ENCODE assay signal across 9 mouse cellular contexts in the genomic region with DNA sequence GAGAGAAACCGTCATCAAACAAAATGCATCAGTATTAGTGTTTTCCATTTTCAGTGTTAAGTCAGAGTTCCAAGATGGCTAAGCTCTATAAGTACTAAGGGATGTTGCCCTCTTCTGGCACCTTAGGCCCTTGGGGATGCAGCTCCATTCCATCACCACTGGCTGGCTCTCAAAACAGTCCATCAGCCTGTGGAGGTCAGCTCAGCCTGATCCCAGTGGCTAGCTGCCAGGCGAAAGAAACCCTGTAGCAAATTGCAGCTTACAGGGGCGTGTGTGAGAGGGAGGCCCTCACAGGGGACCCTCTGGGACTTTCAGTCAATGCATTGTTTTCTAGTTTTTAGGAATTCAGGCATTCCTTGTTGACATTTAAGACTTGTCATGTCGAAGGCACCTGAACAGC. TPM values are rescaled to one million over a fixed set of nuclear protein-coding genes. Genes with fewer than 3 reads are reported as not detected.
DNase-seq lines count a peak whose midpoint lies in the region; ATAC-seq and TF ChIP-seq lines count a peak whose summit lies in the region.
"Had no signal": no experiment of that assay in that cellular context is flagged by ENCODE, and none has a peak within 500 bp of the region (broad histone marks: within the 10 kb centered on the region; RNA-seq: fewer than 3 reads in every experiment).

No protein-coding gene starts in this region.

- peaks cover 5% of the 10 kb centered on the region; the same call in 1 of the 2 replicates for H3K4me1 ChIP-seq in heart, adult 2 months (ENCODE audit: control insufficient read depth, insufficient read depth, low read length)
- peaks cover 9% of the 10 kb centered on the region; the same call in 1 of the 2 replicates for H3K4me1 ChIP-seq in heart, embryonic 12.5 days (replicated peaks)

- no peak for ATAC-seq in heart, embryonic 12.5 days (ENCODE audit: insufficient number of reproducible peaks, low FRiP score)

- WGBS in heart, adult 2 months, result 63% methylated on average over 4 of the region's 4 CpGs
- WGBS in heart, embryonic 12.5 days, result 57% methylated on average over 4 of the region's 4 CpGs

- H3K4me2 ChIP-seq in heart, embryonic 12.5 days, result no peak overlapping the region
- H3K4me2 ChIP-seq: hindbrain, embryonic 15.5 days had no signal

- H3K27ac ChIP-seq in heart, adult 2 months, result no peak overlapping the region
- no peak overlapping the region for H3K27ac ChIP-seq in heart, embryonic 12.5 days (ENCODE audit: poor library complexity, severe bottlenecking)
- H3K27ac ChIP-seq: hindbrain, embryonic 15.5 days had no signal

- TF ChIP-seq CTCF in heart, adult 2 months (IDR thresholded peaks at IDR 0.05), result 0 out of 2 replicates have a peak, but pooled peaks have one; percentile 13

- intact Hi-C loops in heart, adult 2 months (cut with DNase I), result no loop called here
- intact Hi-C loops in gastrocnemius, postnatal 36 days (cut with DNase I), result no loop called here

- H3K36me3 ChIP-seq in heart, adult 2 months (ENCODE audit: control insufficient read depth, insufficient read depth, low read length), result no peaks in the 10 kb centered on the region
- H3K36me3 ChIP-seq in heart, embryonic 12.5 days, result no peaks in the 10 kb centered on the region
- H3K36me3 ChIP-seq: hindbrain, embryonic 15.5 days had no signal

- peak; percentile 47 to 53 for DNase-seq in heart, adult 2 months
- DNase-seq in adipocyte (ENCODE audit: low spot score), result peak; percentile 40
- DNase-seq in gastrocnemius, postnatal 36 days, result peak; percentile 21 to 23
- DNase-seq in kidney, postnatal 14 days, result peak; percentile 37
- DNase-seq in MN1 (ENCODE audit: low spot score), result no peak
- no peak for DNase-seq in thymus, postnatal 25 days
- no peak for DNase-seq in urinary bladder, adult 18-20 months (ENCODE audit: low spot score in 2 of 2)

- H3K27me3 ChIP-seq in heart, adult 2 months (ENCODE audit: control insufficient read depth, insufficient read depth, low read length), result no peaks in the 10 kb centered on the region
- H3K27me3 ChIP-seq in heart, embryonic 12.5 days (replicated peaks), result no peaks in the 10 kb centered on the region
- H3K27me3 ChIP-seq: hindbrain, embryonic 15.5 days had no signal

- H3K9ac ChIP-seq in heart, adult 2 months (ENCODE audit: low read depth, low read length), result no peak overlapping the region
- no peak overlapping the region for H3K9ac ChIP-seq in heart, embryonic 12.5 days
- H3K9ac ChIP-seq: hindbrain, embryonic 15.5 days had no signal

- TF ChIP-seq POLR2A in heart, adult 2 months (IDR thresholded peaks at IDR 0.05; ENCODE audit: insufficient read depth, low read depth, low read length), result no peak

- H3K9me3 ChIP-seq in heart, embryonic 12.5 days (replicated peaks), result no peaks in the 10 kb centered on the region
- H3K9me3 ChIP-seq: hindbrain, embryonic 15.5 days had no signal

- H3K79me2 ChIP-seq in heart, adult 2 months (replicated peaks; ENCODE audit: control insufficient read depth, insufficient read depth, low read length), result no peaks in the 10 kb centered on the region

- H3K4me3 ChIP-seq in heart, adult 2 months, result no peak overlapping the region
- H3K4me3 ChIP-seq in heart, embryonic 12.5 days, result no peak overlapping the region
- H3K4me3 ChIP-seq: hindbrain, embryonic 15.5 days had no signal

- TF ChIP-seq EP300 in heart, adult 2 months (IDR thresholded peaks at IDR 0.05; ENCODE audit: insufficient read depth, low read depth, low read length), result no peak

RNA-seq across cellular contexts. Expression of a gene that starts 40.8 kb away (rescaled TPM):
- total RNA-seq in heart, adult 2 months (2021), result 10 to 100 TPM; 11.6 to 12.2 TPM
- polyA plus RNA-seq in heart, adult 2 months (2012; rRNA removed), result 6.7 and 8.8 TPM in 2 replicates
- 16.2 and 18.4 TPM in 2 replicates for polyA plus RNA-seq in heart, embryonic 12.5 days (2016; fragmentation: Nextera tagmentation; extraction: Ambion mirVana)
- total RNA-seq in gastrocnemius, postnatal 36 days (2021), result 1 to 10 TPM; 4.5 to 4.6 TPM

Comparison
In these comparisons a context has a peak if more than half of its experiments do, and no peak if none do; other contexts are left out.
1. DNase-seq: peak in heart, adult 2 months (2 of 2), adipocyte (single experiment), gastrocnemius, postnatal 36 days (2 of 2) and kidney, postnatal 14 days (single experiment); none in MN1 (single experiment), thymus, postnatal 25 days (single experiment) and urinary bladder, adult 18-20 months (0 of 2).